Mouse (Mus musculus) layer of hippocampus, adult 9-10 months (tissue): ENCODE measurements around the gene Tsku.

ENCODE experiments used
- DNase-seq: peaks from one replicate; pipeline ENCODE4 v3.0.0; 2022; ENCODE audit warnings: low spot score

Gene Tsku

DNA sequence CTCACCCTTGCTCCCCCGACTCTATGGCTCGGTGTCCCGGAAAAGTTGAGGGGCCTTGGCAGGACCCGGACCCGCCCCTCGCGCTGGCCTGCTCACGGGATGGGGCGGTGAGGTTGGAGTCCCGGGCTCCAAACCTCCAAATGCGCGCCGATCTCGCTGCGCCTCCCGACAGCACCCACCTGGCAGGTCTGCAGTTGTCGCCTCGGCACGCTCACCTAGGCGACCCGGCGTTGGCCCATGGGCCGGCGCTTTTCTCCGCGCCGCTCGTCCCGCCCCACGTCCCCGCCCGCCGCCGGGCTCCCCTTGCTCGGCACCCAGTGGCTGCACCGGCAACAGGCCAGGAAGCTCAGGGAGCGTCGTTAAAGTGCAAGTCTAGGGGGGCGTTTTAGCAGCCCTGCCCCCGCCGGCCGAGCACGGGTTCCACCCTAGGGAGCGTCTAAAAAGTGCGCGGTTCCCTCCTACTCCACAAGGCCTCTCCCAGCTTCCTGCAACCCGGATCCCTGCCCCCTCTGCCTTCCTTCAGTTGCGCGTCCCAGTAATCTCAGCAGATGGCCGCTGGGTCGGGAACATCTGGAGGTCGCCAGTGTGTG is at the start of gene Tsku:
Gene Tsku (minus strand): TSS at position 266 of the 590 bp plus-strand sequence.
- DNase-seq: no peak

DNA sequence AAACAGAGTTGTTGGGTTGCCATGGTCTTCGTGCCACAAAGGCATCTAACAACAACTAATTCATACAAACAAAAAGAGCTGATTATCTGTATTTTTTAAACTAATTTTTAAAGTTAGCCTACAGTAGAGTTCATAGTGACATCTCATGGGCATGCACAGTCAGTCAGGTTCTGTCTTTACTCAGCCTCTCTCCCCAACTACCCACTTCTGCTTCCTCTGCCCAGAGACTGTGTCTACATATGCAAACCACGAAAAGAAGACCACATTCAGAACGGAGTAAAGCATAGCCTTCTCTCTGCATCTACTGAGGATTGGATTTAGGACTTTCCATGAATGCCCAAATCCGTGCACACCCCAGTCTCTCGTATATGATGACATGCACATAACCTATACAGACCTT is 46.5 kb upstream of the Tsku start:
- no peak for DNase-seq

DNA sequence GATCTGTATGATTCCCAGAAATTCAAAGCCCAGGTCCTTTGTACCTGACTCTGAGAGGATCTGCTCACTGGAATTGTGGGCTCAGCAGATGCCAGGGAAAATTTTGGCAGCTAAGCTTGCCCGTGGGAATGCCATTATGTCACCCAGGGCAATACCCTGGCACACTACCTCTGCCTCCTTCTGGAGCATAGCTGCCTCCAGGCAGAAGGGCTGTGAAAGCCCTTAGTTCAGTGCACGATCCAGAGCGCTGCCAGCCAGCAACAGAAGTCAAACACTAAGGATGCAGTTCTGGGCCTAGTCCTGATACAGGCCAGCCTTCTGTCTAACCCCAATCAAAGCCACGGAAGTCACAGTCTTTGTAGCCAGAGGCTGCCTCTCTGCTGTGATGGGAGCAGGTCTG is 42.9 kb upstream of the Tsku start:
- DNase-seq: no peak

DNA sequence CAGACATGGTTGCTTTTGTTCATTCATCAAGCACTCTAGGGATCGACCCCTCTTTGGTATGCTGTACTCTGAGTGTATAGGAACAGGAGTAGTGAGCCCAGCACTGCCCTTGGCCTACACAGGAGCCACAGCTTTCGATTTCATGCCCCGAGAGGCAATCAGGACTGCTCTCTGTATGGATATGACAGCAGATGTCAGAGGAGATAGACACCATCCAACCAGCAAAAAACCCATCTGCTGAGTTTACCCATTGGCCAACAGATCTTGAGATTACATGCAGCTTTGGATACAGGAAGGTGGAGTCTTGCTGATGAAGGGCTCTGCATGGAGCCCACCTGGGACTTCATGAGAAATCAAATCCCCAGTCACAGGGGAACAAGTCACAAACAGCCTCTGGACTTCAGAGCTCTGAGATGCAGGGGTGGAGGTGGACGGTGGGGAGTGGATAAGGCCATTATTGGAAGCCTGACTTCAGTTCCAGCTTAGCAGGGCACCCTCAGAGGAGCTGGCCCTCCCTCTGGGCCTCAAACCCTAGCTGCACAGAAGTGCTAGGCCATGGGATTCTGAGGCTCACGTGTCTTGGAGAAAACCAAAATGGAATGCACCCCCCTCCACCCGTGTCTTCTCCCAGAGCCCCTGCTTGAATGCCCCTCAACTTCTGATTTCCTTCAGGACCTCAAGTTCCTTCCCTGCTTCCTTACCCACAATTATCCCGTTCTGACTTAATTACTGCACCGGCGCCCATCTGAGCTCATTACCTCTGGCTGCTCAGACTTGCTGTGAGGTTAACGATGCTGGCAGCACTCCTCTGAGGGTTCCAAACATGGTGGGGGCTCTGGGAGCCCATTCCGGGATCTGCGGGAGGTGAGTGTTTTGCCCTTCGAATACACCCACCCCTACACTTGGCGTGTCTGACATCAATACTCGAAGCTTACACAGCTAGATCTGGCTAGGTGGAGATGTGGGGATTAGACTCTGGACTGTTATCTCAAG is 41.8 kb upstream of the Tsku start:
- no peak for DNase-seq

DNA sequence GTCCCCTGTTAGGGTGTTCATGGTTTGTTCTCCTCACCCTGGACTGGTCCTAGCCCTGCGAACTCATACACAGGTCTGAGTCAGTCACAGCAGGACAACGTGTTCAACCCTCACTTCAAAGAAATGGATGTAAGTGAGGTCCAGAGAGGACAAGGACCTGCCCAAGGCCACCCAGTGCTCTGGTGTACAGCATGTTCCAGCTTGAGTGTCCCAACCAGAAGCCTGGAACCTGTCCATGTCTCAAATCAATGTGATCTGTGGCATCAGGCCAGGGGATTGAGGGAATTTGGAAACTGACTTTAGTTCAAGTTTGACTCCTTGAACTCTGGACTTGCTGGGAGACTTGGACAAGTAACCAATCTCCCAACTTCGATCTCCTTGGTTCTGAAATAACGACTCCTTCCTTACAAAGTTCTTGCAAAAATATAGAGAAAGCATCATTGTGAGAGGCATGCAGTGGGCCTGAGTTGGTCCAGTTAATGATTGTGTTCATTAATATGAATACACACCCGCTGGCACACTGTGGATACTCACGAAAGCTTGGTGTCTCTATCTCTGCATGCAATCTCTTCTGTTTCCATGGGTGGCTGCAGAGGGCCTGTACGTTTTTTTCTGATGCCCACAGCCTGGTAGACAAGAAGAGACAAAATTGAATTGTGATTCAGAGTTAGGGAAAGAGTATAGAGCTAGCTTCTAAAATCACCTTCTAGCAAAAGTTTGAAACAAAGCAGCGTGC is 31.5 kb upstream of the Tsku start:
- DNase-seq: no peak

DNA sequence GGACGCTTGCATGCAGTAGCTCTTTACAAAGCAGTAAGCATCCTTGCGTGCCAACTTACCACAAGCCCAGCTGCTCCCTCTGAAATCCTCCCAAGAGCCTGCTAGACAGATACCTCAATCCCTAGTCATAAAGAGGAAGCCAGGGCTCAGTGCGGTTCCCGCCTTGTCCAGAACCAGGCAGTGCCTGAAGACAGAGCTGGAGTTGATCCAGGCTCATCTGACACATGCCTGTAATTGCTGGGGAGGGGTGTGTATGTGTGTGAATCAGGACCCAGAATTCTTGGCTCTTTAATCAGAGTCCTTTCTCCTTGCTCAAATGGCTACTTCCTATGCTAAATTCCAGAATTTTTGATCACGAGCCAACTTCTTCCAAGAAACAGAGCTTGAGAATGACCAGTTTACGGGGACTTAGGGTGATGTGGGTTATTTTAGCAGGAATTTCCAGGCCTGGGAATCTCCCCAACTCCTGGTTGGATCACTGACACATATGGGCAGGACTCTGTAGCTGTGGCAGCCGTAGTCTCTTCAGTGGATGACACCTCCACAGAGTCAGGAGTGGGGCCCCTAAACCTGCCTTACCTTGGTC is 30.3 kb upstream of the Tsku start:
- no peak for DNase-seq

DNA sequence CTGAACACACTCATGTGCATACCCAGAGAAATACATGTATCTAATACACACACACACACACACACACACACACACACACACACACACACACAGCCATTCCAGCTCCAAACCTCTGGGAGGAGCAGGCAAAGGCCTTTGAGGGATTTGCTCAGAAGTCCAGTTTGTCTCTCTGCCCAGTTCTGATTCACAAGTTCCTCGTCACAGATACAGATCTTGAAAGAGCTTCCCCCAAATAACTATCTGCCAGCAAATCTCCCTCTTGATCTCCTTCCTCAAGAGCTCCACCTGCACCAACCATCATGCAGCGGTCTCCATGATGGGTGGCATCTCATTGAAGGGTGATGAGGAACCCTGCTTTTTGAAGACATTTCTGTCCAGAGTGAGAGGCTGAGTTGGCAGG is 29.4 kb upstream of the Tsku start:
- no peak for DNase-seq

DNA sequence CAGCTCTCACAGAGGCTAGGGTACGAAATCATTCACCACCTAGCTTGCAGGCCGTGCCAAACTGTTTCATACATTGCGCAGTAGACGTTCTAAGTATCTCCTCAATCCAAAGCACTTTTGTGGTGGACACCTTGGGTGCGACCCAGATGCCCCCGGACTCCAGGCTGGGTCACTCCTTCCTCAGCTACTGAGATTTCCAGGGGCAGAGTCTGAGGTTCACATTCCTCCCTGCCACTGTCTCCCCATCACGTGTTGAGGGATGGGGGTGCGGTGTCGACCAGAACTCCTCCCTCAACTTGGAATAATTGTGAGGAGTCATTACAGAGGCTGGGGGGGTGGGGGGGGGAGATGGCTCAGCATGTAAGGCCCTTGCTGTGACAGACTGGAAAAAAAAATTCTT is 28.5 kb upstream of the Tsku start:
- DNase-seq: no peak

DNA sequence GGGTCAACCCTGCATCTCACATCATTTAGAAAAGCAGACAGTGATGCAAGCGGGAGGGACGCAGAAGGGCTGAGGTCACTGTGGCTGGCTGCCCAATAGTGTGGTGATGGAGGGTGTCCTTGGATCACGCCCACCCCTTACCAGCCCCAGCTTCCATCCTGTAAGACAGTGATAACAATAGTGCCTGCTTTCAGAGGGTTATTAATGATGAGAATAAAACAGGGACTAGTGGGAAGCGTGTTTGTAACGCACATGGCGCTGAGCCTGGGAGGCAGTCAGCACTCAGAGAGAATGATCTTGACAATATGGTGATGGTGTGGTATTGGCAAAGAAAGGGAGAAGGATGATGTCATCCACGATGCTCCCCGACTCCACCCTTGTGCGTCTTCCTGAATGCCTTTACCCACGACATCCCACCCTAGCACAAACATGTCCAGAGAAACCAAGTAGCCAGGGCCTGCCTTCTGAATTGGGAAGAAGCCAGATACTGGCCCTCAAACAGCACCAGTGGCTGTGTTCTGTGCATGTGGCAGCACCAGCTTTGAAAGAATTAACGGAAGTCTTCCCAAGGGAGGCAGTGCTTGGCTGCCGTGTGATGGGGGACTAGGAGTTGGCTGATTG is 27.9 kb upstream of the Tsku start:
- DNase-seq: peak; percentile 30

DNA sequence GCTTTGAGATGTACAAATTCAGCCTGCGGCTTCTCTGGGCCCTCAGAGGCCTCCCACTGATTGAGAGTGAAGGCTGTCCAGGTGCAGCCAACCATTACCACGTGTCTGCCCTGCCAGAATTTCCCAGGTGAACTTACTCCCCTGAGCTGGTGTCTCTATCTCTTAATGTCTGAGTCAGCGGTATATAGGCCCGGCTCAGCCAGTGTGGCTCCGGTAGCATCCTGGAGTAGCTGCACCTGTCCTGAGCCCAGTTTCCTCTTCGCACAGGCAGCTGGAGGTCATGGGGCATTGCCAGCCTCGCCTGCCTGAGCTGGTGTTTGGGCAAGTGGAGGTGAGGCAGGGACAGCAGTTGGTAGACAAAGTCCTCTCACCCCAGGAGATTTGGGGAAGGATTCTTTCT is 26.1 kb upstream of the Tsku start:
- DNase-seq: no peak

DNA sequence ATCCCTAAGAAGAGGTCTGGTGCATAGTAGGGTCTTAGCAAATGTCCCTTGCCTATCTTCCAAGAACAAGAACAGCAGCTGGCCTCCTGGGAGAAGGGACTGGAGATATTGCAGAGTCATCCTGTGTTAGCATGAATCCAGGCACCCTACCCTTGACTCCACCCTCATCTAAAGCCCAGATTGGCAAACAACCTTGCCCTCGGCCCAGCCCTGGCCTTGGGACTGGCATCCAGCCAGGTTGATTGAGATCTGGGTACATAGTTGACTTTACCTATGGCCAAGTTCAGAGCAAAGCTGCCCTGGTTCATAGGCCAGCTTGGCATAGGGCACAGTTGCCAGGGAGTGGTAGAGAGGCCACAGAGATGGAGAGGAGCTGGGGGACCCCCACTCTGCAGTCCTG is 24.0 kb upstream of the Tsku start:
- no peak for DNase-seq

DNA sequence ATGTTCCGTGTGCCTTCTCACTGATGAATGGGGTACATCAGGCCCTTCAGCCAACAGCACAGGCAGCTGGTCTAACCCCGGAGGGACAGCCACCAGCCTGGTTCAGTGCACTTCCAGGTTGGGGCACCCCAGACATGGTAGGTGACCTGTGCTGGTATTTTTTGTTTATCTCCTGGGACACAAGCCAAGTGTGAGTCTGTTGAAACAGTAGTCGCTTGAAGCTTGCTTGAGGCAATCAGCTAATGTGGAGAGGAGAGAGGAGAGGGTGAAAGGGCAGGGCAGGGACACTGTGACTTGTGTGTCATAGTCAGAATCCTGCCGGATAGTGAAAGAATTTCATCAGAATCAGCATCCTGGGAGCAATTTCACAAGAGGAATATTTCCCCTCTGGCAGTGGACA is 22.2 kb upstream of the Tsku start:
- DNase-seq: no peak

DNA sequence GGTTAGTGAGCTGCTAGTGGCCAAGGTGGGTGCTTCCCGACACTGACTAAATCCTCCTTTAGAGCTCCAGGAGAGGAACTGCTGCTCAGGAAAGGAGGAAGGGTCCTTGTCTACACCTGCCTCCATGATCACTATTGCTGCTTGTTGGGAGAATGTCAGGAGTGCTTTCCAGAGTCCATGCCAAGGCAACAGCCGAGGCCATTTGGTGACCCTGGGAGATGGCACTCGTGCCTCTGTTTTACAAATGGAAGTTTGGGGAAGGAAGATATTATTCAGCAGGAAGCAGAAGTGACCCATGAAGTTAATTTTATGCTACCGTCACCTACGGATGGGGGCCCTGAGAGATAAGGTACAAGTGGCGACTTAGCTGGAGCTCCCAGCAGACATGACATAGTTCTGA is 21.7 kb upstream of the Tsku start:
- no peak for DNase-seq

DNA sequence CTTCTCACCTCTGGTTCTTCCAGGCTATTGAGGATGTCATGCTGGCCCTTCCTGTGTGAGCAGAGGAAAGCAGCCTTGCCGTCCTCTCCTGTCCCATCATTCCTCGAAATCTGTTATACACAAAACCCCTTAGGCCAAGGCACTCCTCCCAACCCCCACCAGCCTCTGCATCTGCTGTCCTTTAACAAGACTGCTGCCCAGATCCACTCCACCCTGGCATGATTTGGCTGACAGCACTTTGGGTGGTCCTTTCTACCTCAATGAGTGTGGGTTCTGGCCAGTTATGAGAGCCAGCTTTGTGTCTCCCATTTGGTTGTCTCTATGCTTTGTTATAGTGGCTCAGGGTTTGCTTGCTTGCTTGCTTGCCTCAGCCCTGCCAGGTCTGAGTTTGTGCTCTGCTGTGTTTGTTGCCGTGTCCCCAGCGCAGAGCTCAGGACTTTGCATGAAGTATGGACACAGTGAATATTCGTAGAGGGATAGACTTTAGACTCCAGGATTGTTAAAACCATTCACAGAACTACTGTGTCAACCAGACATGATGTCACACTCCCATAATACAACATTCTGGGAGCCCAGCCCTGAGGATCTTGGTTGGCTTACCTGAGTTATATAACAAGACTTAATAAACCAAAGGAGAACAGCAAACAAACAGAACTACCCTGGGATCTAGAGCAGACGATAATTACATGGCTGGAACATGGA is 19.2 kb upstream of the Tsku start:
- no peak for DNase-seq

DNA sequence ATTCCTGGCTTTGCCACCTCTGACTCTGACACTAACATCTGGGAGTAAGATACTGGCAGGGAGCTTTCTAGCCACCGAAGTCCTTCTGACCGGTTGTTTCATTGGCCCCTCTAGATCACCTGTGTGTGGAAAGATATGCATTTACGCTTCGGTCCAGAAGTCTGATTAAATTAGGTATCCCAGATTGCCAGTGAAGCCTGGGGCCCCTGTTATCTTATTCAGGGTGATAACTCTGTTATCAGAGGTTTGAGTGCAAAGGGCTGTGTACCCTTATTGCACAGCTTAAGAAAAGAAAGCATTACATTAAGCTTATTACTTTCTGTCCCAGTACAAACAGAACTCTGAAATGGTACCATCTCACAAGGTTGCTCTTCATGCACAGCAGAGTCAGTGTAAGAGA is 18.1 kb upstream of the Tsku start:
- DNase-seq: no peak

DNA sequence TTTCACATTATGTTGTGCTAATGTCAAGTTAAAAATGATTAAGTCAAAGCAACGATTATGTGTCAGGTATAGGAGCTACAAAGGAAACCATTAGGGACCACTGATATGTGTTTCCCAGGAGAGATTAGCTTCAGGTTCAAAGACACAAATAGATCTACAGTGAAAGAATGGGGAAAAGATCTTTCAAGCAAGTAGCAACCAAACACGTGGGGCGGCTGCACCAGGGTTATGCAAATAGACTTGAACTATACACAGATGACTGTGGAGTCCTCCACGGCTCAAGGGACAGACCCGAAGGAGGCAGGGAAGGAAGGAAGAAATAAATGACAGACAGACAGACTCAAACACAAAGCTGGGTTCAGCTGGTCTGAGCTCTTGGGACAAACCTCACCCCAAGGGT is 16.1 kb upstream of the Tsku start:
- no peak for DNase-seq

DNA sequence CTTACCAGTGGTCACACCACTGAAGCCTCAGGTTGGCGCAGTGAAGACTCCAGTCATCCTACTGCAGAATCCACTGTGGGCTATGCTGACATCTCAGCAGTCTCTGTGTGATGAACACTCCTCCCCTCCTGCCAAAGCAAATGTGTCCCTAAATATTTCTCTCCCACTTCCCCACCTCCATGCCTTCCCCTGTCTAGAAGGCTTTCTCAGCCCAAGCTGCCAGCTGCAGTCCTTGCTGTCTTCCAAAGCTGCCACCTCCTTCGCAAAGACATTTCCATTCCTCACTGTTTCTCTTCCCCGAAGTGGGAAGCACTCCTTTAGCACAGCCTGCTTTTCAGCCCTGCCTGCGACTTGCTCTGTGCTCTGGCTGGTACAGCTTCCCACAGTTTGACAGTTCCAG is 10.0 kb upstream of the Tsku start:
- peak; percentile 31 for DNase-seq

DNA sequence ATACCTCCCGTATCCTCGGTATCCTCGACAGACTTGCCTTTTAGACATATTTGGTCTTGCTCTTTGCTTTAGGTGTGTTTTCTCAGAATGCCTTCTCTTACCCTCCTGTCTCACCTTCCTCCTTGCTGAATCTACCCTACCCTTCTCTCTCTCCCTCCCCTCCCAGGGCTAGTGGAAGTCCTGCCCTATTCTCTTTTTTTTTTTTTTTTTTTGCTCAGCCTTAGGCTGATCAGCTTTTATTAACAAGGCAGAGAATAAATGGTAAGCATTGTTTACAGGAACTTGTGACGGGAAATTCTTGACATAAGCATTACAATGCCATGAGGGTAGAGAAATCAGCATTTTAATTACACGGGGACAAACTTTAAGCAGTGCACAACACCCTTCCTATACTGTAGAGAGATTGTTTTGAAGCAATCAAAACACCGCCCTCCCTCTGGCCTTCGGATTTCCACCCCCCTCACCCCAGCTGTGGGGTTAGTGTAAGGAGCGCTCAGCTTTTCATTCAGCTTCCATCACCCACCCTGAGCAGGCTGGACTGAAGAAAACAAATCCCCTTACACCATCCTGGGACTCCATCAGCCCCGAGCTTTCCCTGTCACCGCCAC is 8.7 kb upstream of the Tsku start:
- DNase-seq: no peak

DNA sequence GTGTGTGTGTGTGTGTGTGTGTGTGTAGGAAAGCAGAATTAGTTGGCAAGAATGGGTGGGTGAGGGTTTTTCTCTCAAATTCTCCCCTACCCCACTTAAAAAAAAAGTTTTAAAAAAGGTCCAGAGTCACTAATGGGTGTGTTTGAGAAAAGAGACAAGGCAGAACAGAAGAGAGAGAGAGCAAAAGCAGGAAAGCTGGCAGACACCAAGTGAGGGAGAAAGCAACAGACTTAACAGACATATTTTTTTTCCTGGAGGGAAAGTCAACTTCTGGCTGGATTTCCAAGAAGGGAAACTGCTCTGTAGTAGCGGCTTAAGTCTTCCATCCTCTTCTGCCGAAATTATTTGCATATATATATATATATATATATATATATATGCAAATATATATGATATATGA is 534 bp upstream of the Tsku start:
- no peak for DNase-seq

DNA sequence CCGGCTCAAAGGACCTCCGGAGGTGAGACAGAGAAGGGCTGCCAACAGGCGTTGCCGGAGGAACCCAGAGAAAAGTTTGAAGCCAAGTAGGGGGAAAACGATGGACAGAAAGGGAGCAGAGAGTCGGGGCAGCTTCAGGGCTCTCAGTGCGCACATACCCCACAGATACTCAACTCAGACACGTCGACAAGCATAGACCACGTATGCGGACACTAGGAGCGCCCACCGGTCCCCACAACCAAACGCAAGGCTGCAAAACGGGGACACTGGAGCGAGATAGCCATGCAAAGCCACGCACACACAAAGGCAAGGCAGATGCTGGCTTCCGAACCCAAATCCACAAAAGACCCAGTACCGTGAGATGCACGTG is 522 bp downstream of the Tsku start:
- no peak for DNase-seq

DNA sequence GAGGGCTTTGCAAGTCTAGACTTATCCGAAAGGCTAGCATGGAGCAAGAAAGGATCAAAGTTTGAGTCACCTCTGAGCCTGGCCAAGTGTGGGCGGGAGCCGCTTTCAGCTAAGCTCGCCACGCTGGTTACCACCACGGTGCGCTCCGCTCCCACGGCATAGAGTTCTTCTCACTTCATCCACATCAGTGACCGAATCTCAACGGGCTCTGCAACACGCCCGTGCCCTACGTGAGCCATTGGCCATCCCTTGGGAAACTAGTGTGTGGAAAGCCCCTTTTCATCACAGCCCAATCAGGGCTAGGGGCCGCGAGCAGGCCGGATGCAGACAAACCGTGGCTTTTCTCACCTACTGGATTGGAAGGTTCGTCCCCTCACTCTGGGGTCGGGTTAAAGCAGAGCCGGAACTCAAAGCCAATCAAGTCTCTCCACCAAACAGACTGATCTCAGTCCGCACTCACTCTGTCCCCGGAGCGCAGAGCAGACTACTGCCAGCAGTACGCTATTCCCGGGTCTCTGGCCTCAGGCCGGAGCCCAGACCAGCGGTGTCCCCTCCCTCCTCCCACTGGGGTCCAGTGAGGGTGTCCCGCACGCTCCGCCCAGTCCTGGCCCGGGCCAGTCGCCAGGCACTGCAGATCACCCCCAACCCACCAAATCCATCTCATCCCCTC is 1.0 kb downstream of the Tsku start:
- DNase-seq: no peak
